Comparison of ENCODE assay signal across 20 mouse cellular contexts in the genomic region with DNA sequence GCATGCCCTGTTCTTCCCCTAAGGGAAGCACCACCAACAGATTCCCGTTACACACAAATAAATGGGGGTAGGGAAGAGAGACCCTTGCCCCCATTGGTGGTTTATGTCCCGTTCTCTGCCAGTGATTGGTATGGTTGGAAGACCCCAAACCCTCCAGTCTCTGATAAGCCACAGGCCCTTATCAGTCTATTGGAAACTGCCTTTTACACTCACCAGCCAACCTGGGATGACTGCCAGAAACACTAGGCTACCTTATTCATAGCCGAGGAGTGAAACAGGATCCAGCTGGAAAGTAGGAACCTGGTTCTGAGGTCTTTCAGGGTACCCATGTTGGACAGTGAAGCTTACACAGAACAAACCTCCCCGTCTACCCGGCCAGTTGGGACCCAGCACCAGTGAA. TPM values are rescaled to one million over a fixed set of nuclear protein-coding genes. Genes with fewer than 3 reads are reported as not detected.
DNase-seq lines count a peak whose midpoint lies in the region; ATAC-seq lines count a peak whose summit lies in the region.
"Had no signal": no experiment of that assay in that cellular context is flagged by ENCODE, and none has a peak within 500 bp of the region (broad histone marks: within the 10 kb centered on the region; RNA-seq: fewer than 3 reads in every experiment).

No protein-coding gene starts in this region.

- H3K4me1 ChIP-seq in heart, embryonic 10.5 days = peaks cover 7% of the 10 kb centered on the region
- peaks cover 50% of the 10 kb centered on the region for H3K4me1 ChIP-seq in liver, embryonic 15.5 days (replicated peaks)
- peaks cover 11% of the 10 kb centered on the region for H3K4me1 ChIP-seq in liver, embryonic 11.5 days (replicated peaks; ENCODE audit: control insufficient read depth, insufficient read depth, low read length)

- H3K9ac ChIP-seq in liver, embryonic 15.5 days = no peak overlapping the region
- H3K9ac ChIP-seq in liver, embryonic 11.5 days (ENCODE audit: low read depth, low read length) = no peak overlapping the region
- H3K9ac ChIP-seq: forebrain, postnatal 0 days; heart, embryonic 13.5 days; hindbrain, embryonic 12.5 days; midbrain, embryonic 12.5 days had no signal

- peak; percentile 43 to 61 for DNase-seq in cerebellum, postnatal 14 days
- DNase-seq in cerebellum, adult 9-11 months = no peak
- DNase-seq in heart, postnatal 10 days = peak; percentile 52 to 66
- DNase-seq in heart, embryonic 10.5 days (ENCODE audit: low spot score) = no peak
- no peak for DNase-seq in liver, embryonic 11.5 days (ENCODE audit: low spot score)
- DNase-seq in heart, postnatal 4 days = peak; percentile 56
- DNase-seq in spleen, postnatal 36 days (ENCODE audit: low spot score in 2 of 2) = no peak
- DNase-seq: B cell, adult 2 months; cerebellum, adult 8-10 months; forebrain, postnatal 0 days; kidney, adult 18-20 months; left cerebral cortex, postnatal 4 days; lung, postnatal 10 days; retina, postnatal 1 day had no signal

- ATAC-seq in liver, embryonic 15.5 days (ENCODE audit: insufficient read depth) = no peak
- no peak for ATAC-seq in liver, embryonic 11.5 days (replicated peaks; ENCODE audit: low FRiP score)
- ATAC-seq: forebrain, postnatal 0 days had no signal

- intact Hi-C loops in heart, postnatal 10 days (cut with DNase I) = no loop called here

- no peaks in the 10 kb centered on the region for H3K9me3 ChIP-seq in heart, embryonic 10.5 days
- no peaks in the 10 kb centered on the region for H3K9me3 ChIP-seq in liver, embryonic 15.5 days (replicated peaks)
- H3K9me3 ChIP-seq in liver, embryonic 11.5 days (ENCODE audit: control insufficient read depth, low read length) = no peaks in the 10 kb centered on the region
- H3K9me3 ChIP-seq: heart, embryonic 13.5 days; hindbrain, embryonic 12.5 days; midbrain, embryonic 12.5 days had no signal

- no peaks in the 10 kb centered on the region for H3K27me3 ChIP-seq in heart, embryonic 10.5 days (ENCODE audit: insufficient read depth, poor library complexity, severe bottlenecking)
- H3K27me3 ChIP-seq in liver, embryonic 15.5 days = no peaks in the 10 kb centered on the region
- H3K27me3 ChIP-seq in liver, embryonic 11.5 days (replicated peaks; ENCODE audit: control insufficient read depth, insufficient read depth, low read length) = no peaks in the 10 kb centered on the region
- H3K27me3 ChIP-seq: heart, embryonic 13.5 days; hindbrain, embryonic 12.5 days; midbrain, embryonic 12.5 days had no signal

- H3K4me3 ChIP-seq in heart, embryonic 10.5 days = no peak overlapping the region
- peak overlapping the region; percentile 11; the same call in 1 of the 2 replicates for H3K4me3 ChIP-seq in liver, embryonic 15.5 days (replicated peaks)
- no peak overlapping the region for H3K4me3 ChIP-seq in liver, embryonic 11.5 days (ENCODE audit: low read depth, low read length)
- H3K4me3 ChIP-seq: forebrain, embryonic 10.5 days; heart, embryonic 13.5 days; hindbrain, embryonic 12.5 days; midbrain, embryonic 12.5 days had no signal

- no peak overlapping the region for H3K27ac ChIP-seq in heart, embryonic 10.5 days
- no peak overlapping the region for H3K27ac ChIP-seq in liver, embryonic 15.5 days (replicated peaks)
- no peak overlapping the region for H3K27ac ChIP-seq in liver, embryonic 11.5 days (ENCODE audit: low read depth, low read length)
- H3K27ac ChIP-seq: forebrain, embryonic 10.5 days; heart, embryonic 13.5 days; hindbrain, embryonic 12.5 days; midbrain, embryonic 12.5 days; stomach, postnatal 0 days had no signal

- peak overlapping the region; percentile 66 for H3K4me2 ChIP-seq in liver, embryonic 15.5 days
- no peak overlapping the region for H3K4me2 ChIP-seq in liver, embryonic 11.5 days
- H3K4me2 ChIP-seq: heart, embryonic 13.5 days; hindbrain, embryonic 12.5 days; midbrain, embryonic 12.5 days had no signal

- no peaks in the 10 kb centered on the region for H3K36me3 ChIP-seq in heart, embryonic 10.5 days
- H3K36me3 ChIP-seq in liver, embryonic 15.5 days (replicated peaks) = no peaks in the 10 kb centered on the region
- no peaks in the 10 kb centered on the region for H3K36me3 ChIP-seq in liver, embryonic 11.5 days (ENCODE audit: control insufficient read depth, insufficient read depth, low read length)
- H3K36me3 ChIP-seq: forebrain, embryonic 10.5 days; heart, embryonic 13.5 days; hindbrain, embryonic 12.5 days; midbrain, embryonic 12.5 days had no signal

- 75% methylated on average over 5 of the region's 5 CpGs for WGBS in heart, embryonic 10.5 days
- WGBS in liver, embryonic 15.5 days (ENCODE audit: insufficient replicate concordance) = 65% methylated on average over 5 of the region's 5 CpGs
- WGBS in liver, embryonic 11.5 days = 79% methylated on average over 5 of the region's 5 CpGs

RNA-seq across cellular contexts. Expression of a gene that starts 4.2 kb away (rescaled TPM):
- total RNA-seq in heart, postnatal 10 days (2021) = 10 to 100 TPM; 13.3 to 15.0 TPM
- polyA plus RNA-seq in heart, embryonic 10.5 days (2016; fragmentation: Nextera tagmentation; extraction: Ambion mirVana) = 22.4 TPM in 2 replicates
- 3.7 and 4.1 TPM in 2 replicates for polyA plus RNA-seq in liver, embryonic 15.5 days (2015; fragmentation: Nextera tagmentation; extraction: Ambion mirVana)
- polyA plus RNA-seq in liver, embryonic 11.5 days (2014; fragmentation: Nextera tagmentation; extraction: Ambion mirVana) = 12.8 and 13.0 TPM in 2 replicates
- 10 to 100 TPM; 14.4 to 14.6 TPM for total RNA-seq in heart, postnatal 4 days (2021)

RNA-seq across cellular contexts. Expression of a gene that starts 43.8 kb away (rescaled TPM):
- 10 to 100 TPM; 20.9 to 21.6 TPM for total RNA-seq in heart, postnatal 10 days (2021)
- polyA plus RNA-seq in heart, embryonic 10.5 days (2016; fragmentation: Nextera tagmentation; extraction: Ambion mirVana) = 2.0 and 2.1 TPM in 2 replicates
- 0.14 and 0.37 TPM in 2 replicates for polyA plus RNA-seq in liver, embryonic 15.5 days (2015; fragmentation: Nextera tagmentation; extraction: Ambion mirVana)
- polyA plus RNA-seq in liver, embryonic 11.5 days (2014; fragmentation: Nextera tagmentation; extraction: Ambion mirVana) = 0.92 and 1.2 TPM in 2 replicates
- 10 to 100 TPM; 26.3 to 29.3 TPM for total RNA-seq in heart, postnatal 4 days (2021)

RNA-seq across cellular contexts. Expression of a gene that starts 59.2 kb away (rescaled TPM):
- 100 to 1,000 TPM; 176 to 183 TPM for total RNA-seq in heart, postnatal 10 days (2021)
- 209 and 212 TPM in 2 replicates for polyA plus RNA-seq in heart, embryonic 10.5 days (2016; fragmentation: Nextera tagmentation; extraction: Ambion mirVana)
- polyA plus RNA-seq in liver, embryonic 15.5 days (2015; fragmentation: Nextera tagmentation; extraction: Ambion mirVana) = 145 and 148 TPM in 2 replicates
- polyA plus RNA-seq in liver, embryonic 11.5 days (2014; fragmentation: Nextera tagmentation; extraction: Ambion mirVana) = 256 and 274 TPM in 2 replicates
- total RNA-seq in heart, postnatal 4 days (2021) = 100 to 1,000 TPM; 147 to 155 TPM

Comparison
In these comparisons a context has a peak if more than half of its experiments do, and no peak if none do; other contexts are left out.
1. DNase-seq: peak in cerebellum, postnatal 14 days (2 of 2), heart, postnatal 10 days (2 of 2) and heart, postnatal 4 days (single experiment); none in cerebellum, adult 9-11 months (single experiment), heart, embryonic 10.5 days (single experiment), liver, embryonic 11.5 days (single experiment) and spleen, postnatal 36 days (0 of 2).